Mouse (Mus musculus) olfactory bulb, adult 2 months (tissue): ENCODE measurements around the gene Ctnnbl1.

Experiments
- CTCF ChIP-seq: fragments of 200-500 bp; IDR thresholded peaks from 2 replicates; pipeline ENCODE4 v1.5.1; 2012; ENCODE audit warnings: low read depth, mild to moderate bottlenecking, low read length, moderate library complexity; ENCODE audit not compliant: insufficient read depth
- POLR2A ChIP-seq: fragments of 200-500 bp; IDR thresholded peaks from 2 replicates; pipeline ENCODE4 v1.6.1; 2012; ENCODE audit warnings: mild to moderate bottlenecking, low read depth, low read length, moderate library complexity; ENCODE audit not compliant: insufficient read depth

DNA sequence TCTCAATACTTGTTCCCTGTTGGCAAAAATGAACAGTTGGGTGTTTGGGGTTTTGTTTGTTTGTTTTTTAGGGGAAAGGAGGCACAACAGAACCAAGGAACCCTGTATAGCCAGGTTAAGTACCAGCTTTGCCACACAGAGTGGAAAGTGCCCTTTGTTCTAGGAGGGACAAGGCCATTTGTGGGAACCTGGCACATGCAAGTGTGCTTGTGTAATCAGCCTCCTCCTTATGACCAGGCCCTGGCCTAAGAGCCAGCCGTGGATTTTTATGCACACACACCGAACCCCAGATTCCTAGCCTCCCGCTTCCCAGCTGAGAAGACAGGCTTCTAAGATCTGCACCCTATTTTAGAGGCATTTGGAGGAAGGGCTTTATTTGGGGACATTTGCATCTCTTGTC, 140.2 kb downstream of the Ctnnbl1 start:
- TF ChIP-seq CTCF (no peak), POLR2A (no peak)
